21 mouse cellular contexts compared by ENCODE assay signal in genomic region chr3:140035142-140035541, GRCm38 (mm10).
"Had no signal": no experiment of that assay in that cellular context is flagged by ENCODE, and none has a peak within 500 bp of the region (broad histone marks: within the 10 kb centered on the region; RNA-seq: fewer than 3 reads in every experiment).

No protein-coding gene starts in this region.

- H3K4me2 ChIP-seq: limb, embryonic 13.5 days; liver, embryonic 12.5 days; liver, embryonic 15.5 days; lung, embryonic 15.5 days; neural tube, embryonic 13.5 days; stomach, embryonic 15.5 days had no signal

- H3K9me3 ChIP-seq: limb, embryonic 10.5 days; limb, embryonic 13.5 days; liver, embryonic 15.5 days; lung, embryonic 15.5 days; neural tube, embryonic 13.5 days; stomach, embryonic 15.5 days had no signal

- DNase-seq: kidney, adult 2 months; kidney, postnatal 25 days; layer of hippocampus, adult 9-11 months; liver; lung, adult 18-20 months; lung, postnatal 10 days; lung, postnatal 4 days; retina, postnatal 1 day; right cerebral cortex, postnatal 25 days; spleen, adult 18-20 months; thymus, postnatal 25 days had no signal

- H3K27ac ChIP-seq: kidney, postnatal 0 days; layer of hippocampus, adult 2 months; limb, embryonic 10.5 days; limb, embryonic 13.5 days; liver, embryonic 12.5 days; liver, embryonic 15.5 days; lung, embryonic 15.5 days; neural tube, embryonic 13.5 days; stomach, embryonic 15.5 days had no signal

- H3K9ac ChIP-seq: limb, embryonic 13.5 days; liver, embryonic 12.5 days; liver, embryonic 15.5 days; lung, embryonic 15.5 days; neural tube, embryonic 13.5 days; stomach, embryonic 15.5 days had no signal

- ATAC-seq: liver, embryonic 12.5 days; midbrain, embryonic 16.5 days had no signal

- H3K4me1 ChIP-seq: limb, embryonic 10.5 days; limb, embryonic 13.5 days; liver, embryonic 12.5 days; liver, embryonic 15.5 days; lung, embryonic 15.5 days; neural tube, embryonic 13.5 days; stomach, embryonic 15.5 days had no signal

- H3K27me3 ChIP-seq: limb, embryonic 13.5 days; liver, embryonic 12.5 days; liver, embryonic 15.5 days; lung, embryonic 15.5 days; neural tube, embryonic 13.5 days; stomach, embryonic 15.5 days had no signal

- H3K4me3 ChIP-seq: layer of hippocampus, adult 2 months; limb, embryonic 10.5 days; limb, embryonic 13.5 days; liver, embryonic 12.5 days; liver, embryonic 15.5 days; lung, embryonic 15.5 days; neural tube, embryonic 13.5 days; stomach, embryonic 15.5 days had no signal

- H3K36me3 ChIP-seq: limb, embryonic 10.5 days; limb, embryonic 13.5 days; liver, embryonic 12.5 days; liver, embryonic 15.5 days; lung, embryonic 15.5 days; neural tube, embryonic 13.5 days; stomach, embryonic 15.5 days had no signal
